In genomic region chr7:84749434-84750301, GRCm38 (mm10) we compare ENCODE assay signal across 8 mouse cellular contexts. TPM values are rescaled to one million over a fixed set of nuclear protein-coding genes. Genes with fewer than 3 reads are reported as not detected.
DNase-seq lines count a peak whose midpoint lies in the region; ATAC-seq and TF ChIP-seq lines count a peak whose summit lies in the region.

No protein-coding gene starts in this region.

- peak; percentile 85 for ATAC-seq in CD4-positive, CD25-positive, alpha-beta regulatory T cell, adult 4 months
- no peak for ATAC-seq in heart, embryonic 11.5 days (replicated peaks; ENCODE audit: insufficient number of reproducible peaks, low FRiP score, low TSS enrichment)
- peak; percentile 83 for ATAC-seq in kidney, embryonic 15.5 days (replicated peaks; ENCODE audit: low FRiP score)
- no peak for ATAC-seq in limb, embryonic 15.5 days (ENCODE audit: insufficient number of reproducible peaks, low FRiP score, low TSS enrichment, low read depth)
- ATAC-seq in stomach, postnatal 0 days (ENCODE audit: low FRiP score, low TSS enrichment) = peak; percentile 70

- TF ChIP-seq POLR2A in myocyte (IDR thresholded peaks at IDR 0.05; ENCODE audit: insufficient read length, low read depth) = no peak

- TF ChIP-seq EP300 in stomach, postnatal 0 days (optimal IDR thresholded peaks at IDR 0.05) = no peak

- H3K27me3 ChIP-seq in erythroblast, embryonic 14.5 days (ENCODE audit: control insufficient read depth) = peaks cover 53% of the 10 kb centered on the region
- no peaks in the 10 kb centered on the region for H3K27me3 ChIP-seq in heart, embryonic 11.5 days (ENCODE audit: control insufficient read depth, insufficient read depth, low read length)
- H3K27me3 ChIP-seq in kidney, embryonic 15.5 days = no peaks in the 10 kb centered on the region
- no peaks in the 10 kb centered on the region for H3K27me3 ChIP-seq in limb, embryonic 15.5 days
- H3K27me3 ChIP-seq in myocyte (ENCODE audit: control insufficient read depth, insufficient read depth, insufficient read length) = no peaks in the 10 kb centered on the region
- H3K27me3 ChIP-seq in stomach, postnatal 0 days (ENCODE audit: control insufficient read depth, insufficient read depth, low read length) = no peaks in the 10 kb centered on the region

- H3K4me3 ChIP-seq in erythroblast, embryonic 14.5 days (replicated peaks) = peak overlapping the region; percentile 51
- H3K4me3 ChIP-seq in heart, embryonic 11.5 days (ENCODE audit: low read depth, low read length) = peak overlapping the region; percentile 52
- H3K4me3 ChIP-seq in kidney, embryonic 15.5 days (replicated peaks) = peak overlapping the region; percentile 50
- peak overlapping the region; percentile 43 for H3K4me3 ChIP-seq in limb, embryonic 15.5 days
- H3K4me3 ChIP-seq in myocyte = no peak overlapping the region
- peak overlapping the region; percentile 27 for H3K4me3 ChIP-seq in stomach, postnatal 0 days (ENCODE audit: low read depth, low read length)

- 5% methylated on average over 21 of the region's 21 CpGs for WGBS in heart, embryonic 11.5 days (ENCODE audit: insufficient replicate concordance)
- 3% methylated on average over 21 of the region's 21 CpGs for WGBS in kidney, embryonic 15.5 days
- WGBS in limb, embryonic 15.5 days = 4% methylated on average over 21 of the region's 21 CpGs
- 2% methylated on average over 21 of the region's 21 CpGs for WGBS in stomach, postnatal 0 days

- H3K4me2 ChIP-seq in heart, embryonic 11.5 days = peak overlapping the region; percentile 72
- H3K4me2 ChIP-seq in kidney, embryonic 15.5 days = peak overlapping the region; percentile 75
- H3K4me2 ChIP-seq in limb, embryonic 15.5 days = peak overlapping the region; percentile 65
- H3K4me2 ChIP-seq in myocyte (ENCODE audit: low read depth) = peak overlapping the region; percentile 58
- H3K4me2 ChIP-seq in stomach, postnatal 0 days (replicated peaks; ENCODE audit: low read depth) = peak overlapping the region; percentile 49

- H3K27ac ChIP-seq in heart, embryonic 11.5 days (ENCODE audit: low read depth, low read length) = no peak overlapping the region
- H3K27ac ChIP-seq in kidney, embryonic 15.5 days = 0 out of 2 replicates have a peak overlapping the region, but pooled peaks have one; percentile 51
- H3K27ac ChIP-seq in limb, embryonic 15.5 days = no peak overlapping the region
- H3K27ac ChIP-seq in stomach, postnatal 0 days (replicated peaks) = no peak overlapping the region

- no peaks in the 10 kb centered on the region for H3K36me3 ChIP-seq in erythroblast, embryonic 14.5 days (ENCODE audit: control insufficient read depth)
- H3K36me3 ChIP-seq in heart, embryonic 11.5 days (ENCODE audit: control insufficient read depth, insufficient read depth, low read length) = no peaks in the 10 kb centered on the region
- no peaks in the 10 kb centered on the region for H3K36me3 ChIP-seq in kidney, embryonic 15.5 days
- H3K36me3 ChIP-seq in limb, embryonic 15.5 days = no peaks in the 10 kb centered on the region
- no peaks in the 10 kb centered on the region for H3K36me3 ChIP-seq in myocyte (ENCODE audit: control insufficient read depth, insufficient read depth)
- H3K36me3 ChIP-seq in stomach, postnatal 0 days (ENCODE audit: control insufficient read depth, insufficient read depth, low read length) = no peaks in the 10 kb centered on the region

- H3K9me3 ChIP-seq in erythroblast, embryonic 14.5 days (ENCODE audit: control insufficient read depth, low read length) = no peaks in the 10 kb centered on the region
- no peaks in the 10 kb centered on the region for H3K9me3 ChIP-seq in heart, embryonic 11.5 days (replicated peaks; ENCODE audit: control insufficient read depth, low read length)
- H3K9me3 ChIP-seq in kidney, embryonic 15.5 days (replicated peaks) = no peaks in the 10 kb centered on the region
- H3K9me3 ChIP-seq in limb, embryonic 15.5 days = no peaks in the 10 kb centered on the region
- H3K9me3 ChIP-seq in stomach, postnatal 0 days (ENCODE audit: control insufficient read depth, low read length) = no peaks in the 10 kb centered on the region

- no peaks in the 10 kb centered on the region for H3K79me2 ChIP-seq in myocyte (ENCODE audit: control insufficient read depth, insufficient read depth)

- no peak overlapping the region for H3ac ChIP-seq in myocyte (ENCODE audit: control insufficient read depth, insufficient read length)

- peak; percentile 52 for DNase-seq in brain, embryonic 18.5 days (ENCODE audit: low read depth, low spot score)
- peak; percentile 56 for DNase-seq in stomach, postnatal 0 days (ENCODE audit: low spot score)

- H3K4me1 ChIP-seq in erythroblast, embryonic 14.5 days (ENCODE audit: control insufficient read depth) = peaks cover 23% of the 10 kb centered on the region
- no peaks in the 10 kb centered on the region for H3K4me1 ChIP-seq in heart, embryonic 11.5 days (ENCODE audit: control insufficient read depth, insufficient read depth, low read length)
- H3K4me1 ChIP-seq in kidney, embryonic 15.5 days = peaks cover 7% of the 10 kb centered on the region; the same call in 1 of the 2 replicates
- H3K4me1 ChIP-seq in limb, embryonic 15.5 days = peaks cover 6% of the 10 kb centered on the region; the same call in 1 of the 2 replicates
- no peaks in the 10 kb centered on the region for H3K4me1 ChIP-seq in stomach, postnatal 0 days (replicated peaks; ENCODE audit: control insufficient read depth, insufficient read depth)

- peak; percentile 66 for TF ChIP-seq CTCF in stomach, postnatal 0 days (IDR thresholded peaks at IDR 0.05; ENCODE audit: low read depth)

- H3K9ac ChIP-seq in heart, embryonic 11.5 days (ENCODE audit: low read depth, low read length) = peak overlapping the region; percentile 59
- H3K9ac ChIP-seq in kidney, embryonic 15.5 days = no peak overlapping the region; the same call in 1 of the 2 replicates
- no peak overlapping the region for H3K9ac ChIP-seq in limb, embryonic 15.5 days
- H3K9ac ChIP-seq in stomach, postnatal 0 days (ENCODE audit: low read length) = no peak overlapping the region

TF ChIP-seq in myocyte, 11 proteins besides CTCF, POLR2A, EP300 and RAD21:
- TF ChIP-seq REST (IDR thresholded peaks at IDR 0.05; ENCODE audit: insufficient read depth, insufficient read length) (no peak), POLR2AphosphoS2 (IDR thresholded peaks at IDR 0.05; ENCODE audit: insufficient read length, low read depth) (no peak), MYOD1 (IDR thresholded peaks at IDR 0.05; ENCODE audit: control insufficient read depth in 1 of 3, insufficient read length in 2 of 3, low read depth in 2 of 3) (no peak), USF1 (IDR thresholded peaks at IDR 0.05; ENCODE audit: low read depth) (no peak), E2F4 (IDR thresholded peaks at IDR 0.05; ENCODE audit: insufficient read depth) (no peak), CEBPB (IDR thresholded peaks at IDR 0.05; ENCODE audit: insufficient read depth, poor library complexity, severe bottlenecking) (no peak), TCF3 (IDR thresholded peaks at IDR 0.05; ENCODE audit: insufficient read length, low read depth) (no peak), TCF12 (IDR thresholded peaks at IDR 0.05; ENCODE audit: insufficient read depth, poor library complexity, severe bottlenecking) (no peak), MYOG (IDR thresholded peaks at IDR 0.05; ENCODE audit: control insufficient read depth in 1 of 3, insufficient read depth in 1 of 3, insufficient read length in 2 of 3, low read depth in 2 of 3) (no peak), SRF (IDR thresholded peaks at IDR 0.05; ENCODE audit: control insufficient read depth, insufficient read length, low read depth) (no peak), MAX (IDR thresholded peaks at IDR 0.05; ENCODE audit: low read depth) (no peak)

RNA-seq across cellular contexts. Expression of gene Zfand6, which starts 59.9 kb away (rescaled TPM):
- 100 to 1,000 TPM; 110 to 144 TPM for polyA plus RNA-seq in CD4-positive, CD25-positive, alpha-beta regulatory T cell, adult 4 months (2017; shearing (Covaris generic))
- polyA plus RNA-seq in erythroblast, embryonic 14.5 days (2012) = 8.4 and 10.1 TPM in 2 replicates
- 169 and 175 TPM in 2 replicates for polyA plus RNA-seq in heart, embryonic 11.5 days (2014; fragmentation: Nextera tagmentation; extraction: Ambion mirVana)
- 169 and 181 TPM in 2 replicates for polyA plus RNA-seq in kidney, embryonic 15.5 days (2015; fragmentation: Nextera tagmentation; extraction: Ambion mirVana)
- 153 and 161 TPM in 2 replicates for polyA plus RNA-seq in limb, embryonic 15.5 days (2015; fragmentation: Nextera tagmentation; extraction: Ambion mirVana)
- polyA plus RNA-seq in myocyte (2012; fragmentation: generic; extraction: Trizol) = 34.7 TPM
- polyA plus RNA-seq in stomach, postnatal 0 days (2015; fragmentation: Nextera tagmentation; extraction: Ambion mirVana) = 128 and 138 TPM in 2 replicates

Comparison
In these comparisons a context has a peak if more than half of its experiments do, and no peak if none do; other contexts are left out.
1. ATAC-seq: peak in CD4-positive, CD25-positive, alpha-beta regulatory T cell, adult 4 months (single experiment), kidney, embryonic 15.5 days (single experiment) and stomach, postnatal 0 days (single experiment); none in heart, embryonic 11.5 days (single experiment) and limb, embryonic 15.5 days (single experiment).
2. Peak in every context shown above with its lines, with median percentiles within 50 percentile points of each other: H3K4me2 ChIP-seq.